Mouse (Mus musculus): Measurements from ENCODE around the gene Itih4. TPM values are rescaled to one million over a fixed set of nuclear protein-coding genes. Genes with fewer than 3 reads are reported as not detected.

Itih4 gene
- polyA plus RNA-seq, 1 experiment from 2014 or later, result 7.8 TPM

DNA sequence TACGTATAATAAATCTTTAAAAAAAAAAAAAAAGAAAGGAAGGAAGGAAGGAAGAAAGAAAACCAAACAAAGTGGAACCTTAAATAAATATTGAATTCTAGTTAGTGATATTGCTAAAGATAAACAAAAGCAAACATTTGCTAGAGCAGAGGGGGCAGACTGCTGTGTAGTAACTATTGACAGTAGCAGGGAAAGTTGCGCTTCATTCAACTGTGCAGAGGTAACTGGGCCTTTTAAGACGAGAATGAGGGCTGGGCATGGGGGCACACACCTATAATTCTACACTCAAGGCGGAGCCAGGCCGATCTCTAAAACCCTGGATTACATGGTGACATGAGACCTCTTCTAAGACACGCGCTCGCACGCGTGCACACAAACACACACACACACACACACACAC is 63.7 kb downstream of the Itih4 start:
- no peak for ATAC-seq (ENCODE audit: insufficient read depth, low FRiP score, low read depth)
- H3K4me2 ChIP-seq, result no peak overlapping the region
- no peaks in the 10 kb centered on the region for H3K9me3 ChIP-seq
- no peak overlapping the region for H3K9ac ChIP-seq
- no peaks in the 10 kb centered on the region for H3K27me3 ChIP-seq (replicated peaks)
- H3K4me1 ChIP-seq, result peaks cover 3% of the 10 kb centered on the region; the same call in 1 of the 2 replicates
- H3K4me3 ChIP-seq (replicated peaks), result no peak overlapping the region
- H3K27ac ChIP-seq, result no peak overlapping the region
- 0 out of 2 replicates have a peak, but pooled peaks cover 4% of the 10 kb centered on the region for H3K36me3 ChIP-seq
- WGBS, result 84% methylated on average over 10 of the region's 10 CpGs

- Histone ChIP-seq H3K27ac (peak within 1 kb of the TSS; percentile 18; the same call in 1 of the 2 replicates), H3K27me3 (replicated peaks) (no peaks in the 10 kb centered on the region), H3K36me3 (0 out of 2 replicates have a peak, but pooled peaks cover 4% of the 10 kb centered on the region), H3K4me2 (peak within 1 kb of the TSS; percentile 76), H3K4me3 (replicated peaks) (peak within 1 kb of the TSS; percentile 75), H3K9ac (peak within 1 kb of the TSS; percentile 70), H3K9me3 (no peaks in the 10 kb centered on the region), H3K4me1 (peaks cover 3% of the 10 kb centered on the region; the same call in 1 of the 2 replicates)
- WGBS, result under 1% methylated on average over 57 of the region's 57 CpGs
- ATAC-seq (ENCODE audit: insufficient read depth, low FRiP score, low read depth), result peak; percentile 100
Observed at GRCm38 (mm10) chr14:30951154-30951825, 65.0 kb downstream of the Itih4 start, which contains the start of gene Nek4. Nek4 (plus strand) TSS chr14:30951377.

Other genes with a start within 250 kb of the Itih4 start
- gene Rft1, start 232.1 kb upstream of the Itih4 start, polyA plus RNA-seq (2015; fragmentation: Nextera tagmentation; extraction: Ambion mirVana), result 14.7 and 17.3 TPM in 2 replicates
- gene Sfmbt1, start 171.6 kb upstream of the Itih4 start, polyA plus RNA-seq (2015; fragmentation: Nextera tagmentation; extraction: Ambion mirVana), result 12.1 and 12.2 TPM in 2 replicates
- gene Tmem110, start 60.9 kb upstream of the Itih4 start, polyA plus RNA-seq (2015; fragmentation: Nextera tagmentation; extraction: Ambion mirVana), result 24.3 and 26.3 TPM in 2 replicates
- gene Mustn1, start 7.3 kb upstream of the Itih4 start, polyA plus RNA-seq (2015; fragmentation: Nextera tagmentation; extraction: Ambion mirVana), result 6.0 and 6.6 TPM in 2 replicates
- 5.3 and 15.0 TPM in 2 replicates for gene Itih3, start 37.3 kb downstream of the Itih4 start, polyA plus RNA-seq (2015; fragmentation: Nextera tagmentation; extraction: Ambion mirVana)
- gene Itih1, start 56.8 kb downstream of the Itih4 start, polyA plus RNA-seq (2015; fragmentation: Nextera tagmentation; extraction: Ambion mirVana), result 1.2 and 2.7 TPM in 2 replicates
- gene Nek4, start 64.9 kb downstream of the Itih4 start, polyA plus RNA-seq (2015; fragmentation: Nextera tagmentation; extraction: Ambion mirVana), result 10.7 and 10.8 TPM in 2 replicates
- gene Glt8d1, start 114.9 kb downstream of the Itih4 start, polyA plus RNA-seq (2015; fragmentation: Nextera tagmentation; extraction: Ambion mirVana), result 54.4 and 54.8 TPM in 2 replicates
- gene Spcs1, start 115.2 kb downstream of the Itih4 start, polyA plus RNA-seq (2015; fragmentation: Nextera tagmentation; extraction: Ambion mirVana), result 442 and 483 TPM in 2 replicates
- 109 and 118 TPM in 2 replicates for gene Pbrm1, start 132.7 kb downstream of the Itih4 start, polyA plus RNA-seq (2015; fragmentation: Nextera tagmentation; extraction: Ambion mirVana)
- 113 and 119 TPM in 2 replicates for gene Gnl3, start 132.7 kb downstream of the Itih4 start, polyA plus RNA-seq (2015; fragmentation: Nextera tagmentation; extraction: Ambion mirVana)
- 70.9 and 77.2 TPM in 2 replicates for gene Smim4, start 242.5 kb downstream of the Itih4 start, polyA plus RNA-seq (2015; fragmentation: Nextera tagmentation; extraction: Ambion mirVana)
- gene Nt5dc2, start 244.6 kb downstream of the Itih4 start, polyA plus RNA-seq (2015; fragmentation: Nextera tagmentation; extraction: Ambion mirVana), result 367 and 372 TPM in 2 replicates

All from stomach, embryonic 15.5 days (tissue).